Mouse (Mus musculus): ENCODE measurements around the gene Orc6.

The Orc6 gene

DNA sequence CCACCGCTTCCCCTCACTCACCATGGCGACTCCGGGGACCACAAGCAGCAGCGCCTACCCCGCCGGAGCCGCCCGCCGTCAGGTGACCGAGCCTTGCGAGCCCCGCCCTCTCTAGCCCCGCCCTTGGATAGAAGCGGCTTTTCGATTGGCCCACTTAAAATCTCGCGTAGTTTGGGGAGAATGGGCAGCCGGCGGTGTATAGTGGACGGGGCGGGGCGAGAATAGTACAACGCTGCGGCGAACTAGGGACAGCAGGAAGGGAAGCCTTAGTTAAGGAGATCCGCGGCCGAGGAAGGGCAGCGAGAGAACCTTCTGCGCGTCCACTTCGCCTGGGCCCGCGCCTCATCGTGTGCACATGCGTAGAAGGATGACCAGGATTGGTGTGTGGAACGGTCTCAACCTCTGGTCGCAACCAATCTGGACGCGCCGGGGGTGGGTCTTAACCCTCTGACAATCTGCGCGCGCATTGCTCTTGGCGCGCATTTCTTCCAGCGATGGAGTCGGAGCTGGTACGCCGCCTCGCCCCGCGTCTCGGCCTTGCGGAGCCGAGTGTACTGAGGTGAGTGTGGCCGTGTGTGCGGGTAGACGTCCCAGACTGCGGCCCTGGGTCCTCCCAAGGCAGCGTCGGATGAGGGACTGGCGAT is at the start of gene Orc6, which contains the start of gene Vps35:
Orc6 (plus strand) TSS at position 199 of the 644 bp plus-strand sequence.
Vps35 (minus strand) TSS at position 369 of the 644 bp plus-strand sequence.
- DNase-seq (ENCODE audit: low read depth, low spot score), result peak; percentile 98

DNA sequence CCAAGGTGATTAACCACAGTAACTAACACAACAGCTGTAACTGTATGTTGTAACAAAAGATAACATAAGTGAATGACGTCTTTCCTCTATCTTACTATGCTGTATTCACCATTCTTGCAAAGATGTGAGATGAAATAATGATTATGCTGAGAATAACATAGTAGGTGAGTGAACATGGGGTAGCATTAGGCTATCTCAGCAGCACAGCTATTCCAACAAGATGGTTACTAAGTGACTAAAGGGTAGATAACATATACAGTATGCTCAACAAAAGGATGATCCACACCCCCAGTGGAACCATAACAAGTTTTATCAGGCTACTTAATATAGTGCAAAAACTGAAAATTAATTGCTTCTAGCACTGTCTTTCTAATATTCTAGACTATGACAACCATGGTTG is 12.6 kb upstream of the Orc6 start:
- no peak for DNase-seq (ENCODE audit: low read depth, low spot score)

- DNase-seq (ENCODE audit: low read depth, low spot score), result peak; percentile 48
Measured at GRCm38 (mm10) chr8:85298600-85299433, 615 bp upstream of the Orc6 start.

DNA sequence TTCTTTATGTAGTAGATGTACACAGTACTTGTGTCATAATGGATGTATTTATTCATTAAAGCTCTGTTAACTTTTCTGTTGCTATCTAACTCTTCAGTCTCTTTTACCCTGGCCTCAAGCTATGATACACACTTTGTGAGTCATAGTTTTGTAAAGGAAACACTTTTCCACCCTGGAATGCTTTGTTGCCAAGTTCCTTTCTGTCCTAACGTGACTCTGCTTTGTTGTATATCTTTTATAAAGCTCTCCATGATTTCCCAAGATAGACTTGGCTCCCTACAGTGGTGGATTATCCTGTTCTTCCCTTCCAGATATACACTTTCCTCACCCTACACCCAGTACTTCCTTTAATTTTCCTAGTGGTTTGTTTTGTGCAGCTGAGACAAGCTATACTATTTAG is 2.5 kb downstream of the Orc6 start:
- DNase-seq (ENCODE audit: low read depth, low spot score), result no peak

DNA sequence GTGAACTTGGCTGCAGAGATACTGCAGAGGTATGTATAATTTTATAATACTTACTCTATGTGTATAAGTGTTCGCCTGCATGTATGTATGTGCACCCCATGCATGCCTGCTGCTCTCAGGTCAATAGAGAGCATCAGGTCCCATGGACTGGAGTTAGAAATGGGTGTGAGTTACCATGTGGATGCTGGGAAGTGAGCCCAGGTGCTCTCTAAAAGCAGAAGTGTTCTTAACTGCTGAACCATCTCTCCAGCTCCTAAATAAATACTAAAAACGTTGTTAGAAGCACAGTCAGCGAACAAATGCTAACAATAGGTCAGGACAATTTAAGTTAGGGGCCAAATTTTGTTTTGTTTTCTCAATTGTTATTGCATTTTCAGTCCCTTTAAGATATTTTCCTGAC is 3.5 kb downstream of the Orc6 start:
- no peak for DNase-seq (ENCODE audit: low read depth, low spot score)

- no peak for DNase-seq (ENCODE audit: low read depth, low spot score)
Measured at GRCm38 (mm10) chr8:85303531-85303930, 4.1 kb downstream of the Orc6 start.

- DNase-seq (ENCODE audit: low read depth, low spot score), result no peak
Measured at GRCm38 (mm10) chr8:85308564-85308963, 9.1 kb downstream of the Orc6 start.

DNA sequence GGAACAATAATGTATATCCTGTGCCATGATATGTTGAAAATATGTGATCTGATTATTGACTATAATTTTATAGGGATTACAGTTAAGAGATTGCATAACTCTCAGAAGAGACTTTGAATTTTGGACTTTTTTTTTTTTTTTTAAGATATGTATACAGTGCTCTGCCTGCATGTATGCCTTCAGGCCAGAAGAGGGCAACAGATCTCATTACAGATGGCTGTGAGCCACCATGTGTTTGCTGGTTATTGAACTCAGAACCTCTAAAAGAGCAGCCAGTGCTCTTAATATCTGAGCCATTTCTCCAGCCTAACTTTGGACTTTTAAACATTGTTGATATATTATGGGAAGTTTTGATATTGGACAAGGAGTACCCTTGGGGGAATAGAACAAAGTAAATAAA is 12.3 kb downstream of the Orc6 start:
- peak; percentile 46 for DNase-seq (ENCODE audit: low read depth, low spot score)

DNA sequence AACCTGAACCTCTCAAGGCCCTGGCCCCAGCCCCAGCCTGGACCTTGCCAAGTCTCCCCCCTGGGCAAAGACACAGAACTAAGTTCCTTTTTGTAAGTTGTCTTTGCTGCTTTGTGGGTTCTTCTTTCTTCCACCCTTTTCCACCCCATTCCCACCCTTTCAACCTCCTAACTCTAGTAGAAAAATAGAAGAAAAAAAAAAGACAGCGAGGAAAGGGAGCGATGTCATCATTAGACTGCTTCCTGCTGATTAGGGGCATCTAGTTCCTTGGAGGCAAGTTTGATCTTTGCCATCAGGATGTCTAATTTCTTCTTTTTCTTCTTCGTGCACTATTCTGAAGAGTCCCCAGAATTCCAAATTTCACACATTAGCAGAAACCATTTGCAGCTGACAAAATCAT is 13.6 kb downstream of the Orc6 start:
- DNase-seq (ENCODE audit: low read depth, low spot score), result no peak

- DNase-seq (ENCODE audit: low read depth, low spot score), result no peak
Measured at GRCm38 (mm10) chr8:85318534-85318933, 19.1 kb downstream of the Orc6 start.

- no peak for DNase-seq (ENCODE audit: low read depth, low spot score)
Measured at GRCm38 (mm10) chr8:85321981-85322380, 22.5 kb downstream of the Orc6 start.

DNA sequence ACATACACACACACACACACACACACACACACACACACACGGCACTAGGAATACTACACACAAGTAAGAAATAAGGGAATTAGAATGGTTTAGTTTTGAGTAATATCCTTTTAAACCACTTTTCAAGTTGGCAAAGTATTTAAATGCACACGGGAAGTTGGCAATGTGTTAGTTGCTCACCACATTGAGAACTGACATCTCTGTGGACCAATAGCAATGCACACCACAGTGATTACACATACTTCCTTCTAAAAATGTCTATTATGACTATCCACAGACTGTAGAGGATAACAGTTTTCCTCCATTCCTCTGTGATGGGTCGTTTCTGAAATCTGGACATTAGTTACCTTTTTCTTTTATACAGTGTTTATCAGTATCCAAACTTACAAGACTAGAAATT is 23.7 kb downstream of the Orc6 start:
- DNase-seq (ENCODE audit: low read depth, low spot score), result no peak

DNA sequence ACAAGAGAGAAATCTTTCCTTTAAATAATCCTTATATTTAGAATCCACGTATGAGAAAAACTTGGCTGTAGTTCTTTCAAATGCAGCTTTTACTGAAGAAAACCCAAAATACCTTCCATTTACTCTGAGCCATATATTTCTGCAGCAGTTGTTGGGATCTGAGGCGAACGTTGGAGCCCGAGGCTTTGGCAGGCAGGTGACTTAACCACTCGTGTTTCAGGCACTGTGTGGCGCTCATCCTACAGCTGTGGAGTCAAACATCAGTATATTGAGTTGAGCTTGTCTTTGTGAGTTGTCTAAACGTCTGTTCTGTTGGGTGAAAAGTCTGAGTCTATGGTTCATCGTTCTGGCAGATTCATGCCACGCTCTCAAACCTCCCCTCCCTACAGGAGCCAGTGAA is 27.6 kb downstream of the Orc6 start:
- DNase-seq (ENCODE audit: low read depth, low spot score), result no peak

DNA sequence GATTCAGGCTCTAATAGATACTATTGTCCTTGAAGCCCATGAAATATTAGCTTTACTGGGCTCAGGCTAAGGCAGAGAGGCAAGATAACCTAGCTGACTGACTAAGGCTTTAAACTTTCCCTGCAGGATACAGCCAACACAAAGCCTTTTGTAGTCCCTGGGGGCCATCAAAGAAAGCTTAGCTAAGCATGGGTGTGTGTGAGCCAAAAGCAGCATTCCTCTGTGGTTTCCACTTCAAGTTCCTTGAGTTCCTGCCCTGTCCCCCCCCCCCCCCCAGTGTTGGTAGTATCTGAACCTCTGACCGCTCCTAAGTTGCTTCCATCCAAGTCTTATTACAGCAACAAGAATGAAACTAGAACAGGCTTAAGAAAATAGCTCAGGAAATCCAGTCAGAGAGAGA is 30.1 kb downstream of the Orc6 start:
- DNase-seq (ENCODE audit: low read depth, low spot score), result peak; percentile 28

DNA sequence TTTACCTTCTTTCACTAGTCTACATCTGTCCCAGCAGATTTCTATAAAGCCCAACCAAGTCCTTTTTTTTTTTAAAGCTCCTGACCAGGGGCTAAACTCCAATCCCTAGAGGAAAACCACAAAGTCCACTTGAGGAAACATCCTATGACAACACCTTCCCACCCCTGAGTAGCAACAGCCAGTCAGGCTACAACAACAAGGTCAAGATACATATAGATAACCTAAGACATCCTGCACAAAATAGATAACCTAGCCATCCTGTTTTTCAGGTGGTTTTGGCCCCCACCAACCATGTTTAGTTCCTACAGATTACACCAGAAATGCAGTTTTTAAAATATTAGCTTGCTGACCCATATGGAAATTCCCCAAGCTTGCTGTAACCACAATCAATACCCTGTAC is 35.7 kb downstream of the Orc6 start:
- no peak for DNase-seq (ENCODE audit: low read depth, low spot score)

GRCm38 (mm10) chr8:85336211-85336933 is 36.9 kb downstream of the Orc6 start:
- DNase-seq (ENCODE audit: low read depth, low spot score), result no peak

- no peak for DNase-seq (ENCODE audit: low read depth, low spot score)
Measured at GRCm38 (mm10) chr8:85337681-85338080, 38.2 kb downstream of the Orc6 start.

GRCm38 (mm10) chr8:85339871-85340573 is 40.6 kb downstream of the Orc6 start:
- DNase-seq (ENCODE audit: low read depth, low spot score), result no peak

DNA sequence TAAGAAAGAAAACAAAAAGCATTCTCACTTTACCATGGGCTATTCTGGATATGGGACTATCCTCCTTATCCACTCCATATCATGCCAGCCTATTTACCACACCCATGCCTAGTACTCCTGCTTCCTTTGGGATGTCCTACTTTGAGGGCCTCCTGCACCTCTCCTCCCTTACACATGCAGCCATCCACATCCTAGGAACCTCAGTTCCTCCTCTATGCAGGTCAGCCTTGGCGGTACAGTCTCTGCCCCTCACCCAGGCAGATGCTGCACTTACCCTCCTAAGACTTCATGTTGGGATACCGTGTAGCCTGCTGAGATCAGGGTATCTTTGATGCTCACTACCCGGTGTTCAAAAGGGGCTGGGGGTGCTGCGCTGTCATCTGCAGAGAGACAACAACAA is 53.9 kb downstream of the Orc6 start:
- DNase-seq (ENCODE audit: low read depth, low spot score), result no peak

Data from ES-CJ7 (cell line).